Mouse (Mus musculus): Measurements from ENCODE around the gene Dntt.

DNA sequence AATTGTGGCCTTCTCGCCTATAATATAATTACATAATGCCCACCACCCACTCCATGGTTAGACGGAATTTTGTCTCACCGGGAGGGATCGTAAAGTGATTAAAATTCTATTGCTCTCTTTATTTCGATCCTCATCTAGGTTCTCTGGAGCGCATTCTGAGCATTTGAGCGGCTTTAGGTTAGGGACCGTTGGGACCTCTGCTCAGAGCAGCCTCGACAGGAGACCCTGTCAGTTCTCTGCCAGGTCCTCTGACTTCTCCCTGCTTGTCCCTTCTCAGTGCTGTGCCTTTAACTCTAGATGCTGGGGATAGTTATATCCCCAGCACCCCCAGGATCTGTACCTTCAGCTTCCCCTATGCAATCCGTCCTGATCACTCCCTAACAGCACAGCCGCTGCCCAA lies 37.0 kb upstream of the Dntt start:
- TF ChIP-seq POLR2A (IDR thresholded peaks at IDR 0.05; ENCODE audit: borderline replicate concordance, control insufficient read depth, low read depth, low read length) (no peak), CTCF (IDR thresholded peaks at IDR 0.05; ENCODE audit: control insufficient read depth, insufficient read depth, low read length) (no peak)

Data from bone marrow, adult 2 months (tissue).